Mouse (Mus musculus): ENCODE data around the gene Vdac2.

Vdac2 gene

GRCm38 (mm10) chr14:21843263-21843662 lies 18.2 kb downstream of the Vdac2 start:
- TF ChIP-seq NANOG (IDR thresholded peaks at IDR 0.05; ENCODE audit: borderline replicate concordance, low read length) (no peak), CTCF (conservative IDR thresholded peaks at IDR 0.05; ENCODE audit: low read length) (no peak), POU5F1 (IDR thresholded peaks at IDR 0.05; ENCODE audit: borderline replicate concordance, low read length) (no peak)
- H3K4me3 ChIP-seq (replicated peaks; ENCODE audit: low read length): peak overlapping the region; percentile 20; the same call in 1 of the 2 replicates
- peaks cover 87% of the 10 kb centered on the region for H3K36me3 ChIP-seq (ENCODE audit: insufficient read depth, low read length)
- H3K4me1 ChIP-seq (replicated peaks; ENCODE audit: low read depth, low read length): peaks cover 67% of the 10 kb centered on the region
- H3K9me3 ChIP-seq (ENCODE audit: low read length): no peaks in the 10 kb centered on the region
- no peaks in the 10 kb centered on the region for H3K27me3 ChIP-seq (ENCODE audit: insufficient read depth, low read length)

- TF ChIP-seq NANOG (IDR thresholded peaks at IDR 0.05; ENCODE audit: borderline replicate concordance, low read length) (no peak), POU5F1 (IDR thresholded peaks at IDR 0.05; ENCODE audit: borderline replicate concordance, low read length) (no peak), CTCF (conservative IDR thresholded peaks at IDR 0.05; ENCODE audit: low read length) (no peak)
- Histone ChIP-seq H3K27me3 (ENCODE audit: insufficient read depth, low read length) (peaks cover 7% of the 10 kb centered on the region), H3K36me3 (ENCODE audit: insufficient read depth, low read length) (peaks cover 52% of the 10 kb centered on the region), H3K9me3 (ENCODE audit: low read length) (no peaks in the 10 kb centered on the region), H3K4me1 (replicated peaks; ENCODE audit: low read depth, low read length) (peaks cover 75% of the 10 kb centered on the region), H3K4me3 (replicated peaks; ENCODE audit: low read length) (peak overlapping the region; percentile 51)
Observed at GRCm38 (mm10) chr14:21846827-21847380, 21.9 kb downstream of the Vdac2 start.

GRCm38 (mm10) chr14:21847381-21848165 lies 22.5 kb downstream of the Vdac2 start:
- Histone ChIP-seq H3K27me3 (ENCODE audit: insufficient read depth, low read length) (peaks cover 11% of the 10 kb centered on the region), H3K4me3 (replicated peaks; ENCODE audit: low read length) (peak overlapping the region; percentile 96), H3K36me3 (ENCODE audit: insufficient read depth, low read length) (peaks cover 45% of the 10 kb centered on the region), H3K9me3 (ENCODE audit: low read length) (no peaks in the 10 kb centered on the region), H3K4me1 (replicated peaks; ENCODE audit: low read depth, low read length) (peaks cover 75% of the 10 kb centered on the region)
- TF ChIP-seq NANOG (IDR thresholded peaks at IDR 0.05; ENCODE audit: borderline replicate concordance, low read length) (no peak), POU5F1 (IDR thresholded peaks at IDR 0.05; ENCODE audit: borderline replicate concordance, low read length) (no peak), CTCF (conservative IDR thresholded peaks at IDR 0.05; ENCODE audit: low read length) (no peak)

- peaks cover 37% of the 10 kb centered on the region for H3K36me3 ChIP-seq (ENCODE audit: insufficient read depth, low read length)
- peaks cover 76% of the 10 kb centered on the region for H3K4me1 ChIP-seq (replicated peaks; ENCODE audit: low read depth, low read length)
- TF ChIP-seq POU5F1 (IDR thresholded peaks at IDR 0.05; ENCODE audit: borderline replicate concordance, low read length) (no peak), CTCF (conservative IDR thresholded peaks at IDR 0.05; ENCODE audit: low read length) (peak; percentile 100), NANOG (IDR thresholded peaks at IDR 0.05; ENCODE audit: borderline replicate concordance, low read length) (no peak)
- peaks cover 11% of the 10 kb centered on the region for H3K27me3 ChIP-seq (ENCODE audit: insufficient read depth, low read length)
- no peaks in the 10 kb centered on the region for H3K9me3 ChIP-seq (ENCODE audit: low read length)
- peak within 1 kb of the TSS; percentile 96 for H3K4me3 ChIP-seq (replicated peaks; ENCODE audit: low read length)
Observed at GRCm38 (mm10) chr14:21848166-21849154, 23.4 kb downstream of the Vdac2 start, which contains the start of gene Comtd1. Comtd1 (minus strand) TSS chr14:21848977.

- Histone ChIP-seq H3K4me3 (replicated peaks; ENCODE audit: low read length) (peak overlapping the region; percentile 96), H3K9me3 (ENCODE audit: low read length) (no peaks in the 10 kb centered on the region), H3K36me3 (ENCODE audit: insufficient read depth, low read length) (peaks cover 24% of the 10 kb centered on the region), H3K4me1 (replicated peaks; ENCODE audit: low read depth, low read length) (peaks cover 66% of the 10 kb centered on the region), H3K27me3 (ENCODE audit: insufficient read depth, low read length) (peaks cover 11% of the 10 kb centered on the region)
- TF ChIP-seq POU5F1 (IDR thresholded peaks at IDR 0.05; ENCODE audit: borderline replicate concordance, low read length) (no peak), NANOG (IDR thresholded peaks at IDR 0.05; ENCODE audit: borderline replicate concordance, low read length) (no peak), CTCF (conservative IDR thresholded peaks at IDR 0.05; ENCODE audit: low read length) (no peak)
Observed at GRCm38 (mm10) chr14:21849524-21850418, 24.7 kb downstream of the Vdac2 start.

GRCm38 (mm10) chr14:21850419-21851127 lies 25.5 kb downstream of the Vdac2 start:
- no peaks in the 10 kb centered on the region for H3K9me3 ChIP-seq (ENCODE audit: low read length)
- peaks cover 69% of the 10 kb centered on the region for H3K4me1 ChIP-seq (replicated peaks; ENCODE audit: low read depth, low read length)
- no peak for TF ChIP-seq CTCF (conservative IDR thresholded peaks at IDR 0.05; ENCODE audit: low read length)
- no peak for TF ChIP-seq NANOG (IDR thresholded peaks at IDR 0.05; ENCODE audit: borderline replicate concordance, low read length)
- TF ChIP-seq POU5F1 (IDR thresholded peaks at IDR 0.05; ENCODE audit: borderline replicate concordance, low read length): no peak
- peaks cover 16% of the 10 kb centered on the region for H3K36me3 ChIP-seq (ENCODE audit: insufficient read depth, low read length)
- peaks cover 11% of the 10 kb centered on the region for H3K27me3 ChIP-seq (ENCODE audit: insufficient read depth, low read length)
- H3K4me3 ChIP-seq (replicated peaks; ENCODE audit: low read length): peak overlapping the region; percentile 66
